Mouse (Mus musculus) intestine, embryonic 14.5 days (tissue): ENCODE data around the gene Nfe2l1. TPM values are rescaled to one million over a fixed set of nuclear protein-coding genes. Genes with fewer than 3 reads are reported as not detected.
A peak's percentile ranks its signal among the peaks of the same experiment; 100 is the strongest.

Source experiments
- ATAC-seq: fragments of 200-750 bp; cut with Nextera tagmentation; replicated peaks from 2 replicates; pipeline ENCODE4 v1.8.0; 2017; ENCODE audit warnings: low read depth, moderate number of reproducible peaks, moderate TSS enrichment, moderate library complexity; ENCODE audit not compliant: low FRiP score, low TSS enrichment
- DNase-seq: peaks from one replicate; pipeline ENCODE4 v3.0.0-alpha.2; 2018; ENCODE audit warnings: low spot score
- H3K27ac ChIP-seq: fragments of 300-500 bp; sonication (generic); 2 replicates; pipeline ENCODE4 v1.5.1; 2014; ENCODE audit warnings: low read depth, mild to moderate bottlenecking, control low read depth
- H3K27me3 ChIP-seq: fragments of 300-500 bp; sonication (generic); replicated peaks from 2 replicates; pipeline ENCODE4 v1.6.1; 2014; ENCODE audit warnings: low read length, control low read depth; ENCODE audit not compliant: control insufficient read depth, insufficient read depth
- H3K36me3 ChIP-seq: fragments of 300-500 bp; sonication (generic); 2 replicates; pipeline ENCODE4 v1.6.1; 2014; ENCODE audit warnings: low read length, control low read depth; ENCODE audit not compliant: control insufficient read depth, insufficient read depth
- H3K4me1 ChIP-seq: fragments of 300-500 bp; sonication (generic); replicated peaks from 2 replicates; pipeline ENCODE4 v1.6.1; 2014; ENCODE audit warnings: low read length, control low read depth, mixed read lengths; ENCODE audit not compliant: control insufficient read depth, insufficient read depth
- H3K4me2 ChIP-seq: fragments of 300-500 bp; sonication (generic); 2 replicates; pipeline ENCODE4 v1.6.1; 2014; ENCODE audit warnings: low read length
- H3K4me3 ChIP-seq: fragments of 300-500 bp; sonication (generic); 2 replicates; pipeline ENCODE4 v1.5.1; 2014; ENCODE audit warnings: low read depth, low read length, control low read depth, mixed read lengths
- H3K9ac ChIP-seq: fragments of 300-500 bp; sonication (generic); 2 replicates; pipeline ENCODE4 v1.6.1; 2014; ENCODE audit warnings: mild to moderate bottlenecking, low read length
- H3K9me3 ChIP-seq: fragments of 300-500 bp; sonication (generic); 2 replicates; pipeline ENCODE4 v1.6.1; 2016; ENCODE audit warnings: low read length, control low read depth; ENCODE audit not compliant: control insufficient read depth
- WGBS: fragments of 180-500 bp; shearing (Covaris S2); extraction: QIAGEN DNeasy Blood & Tissue Kit; methylation state at CpG from one replicate; pipeline ENCODE4 v1.1.7; 2014; 5-methylcytosine and 5-hydroxymethylcytosine counted together
- polyA plus RNA-seq: library from polyadenylated mRNA; unstranded; fragments of >200 nt; fragmentation: Nextera tagmentation; extraction: Ambion mirVana; gene quantifications from 2 replicates; pipeline ENCODE4 v1.2.1, GENCODE M21; 2014

The Nfe2l1 gene
- polyA plus RNA-seq, 1 experiment from 2014 or later, result 36.0 TPM

DNA sequence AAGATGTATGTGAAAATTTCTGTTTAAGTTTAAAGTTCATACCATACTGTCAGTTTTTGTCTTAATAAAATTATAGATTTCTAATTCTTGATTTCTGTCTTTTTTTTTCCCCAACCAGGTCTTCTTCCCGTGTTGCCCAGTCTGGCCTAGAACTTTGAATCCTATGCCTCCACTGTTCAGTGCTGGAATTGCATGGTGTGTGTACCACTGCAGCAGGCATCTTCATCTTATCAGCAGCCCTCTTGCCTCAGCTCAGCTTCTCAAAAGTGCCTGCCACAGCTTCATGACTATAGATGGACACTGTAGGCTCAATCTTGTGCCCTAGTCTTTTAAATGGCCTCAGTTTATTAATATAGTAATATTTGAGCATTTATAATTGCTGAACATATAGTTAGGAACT is 21.7 kb downstream of the Nfe2l1 start:
- H3K27ac ChIP-seq, result no peak overlapping the region
- DNase-seq (no peak), ATAC-seq (no peak)
- H3K36me3 ChIP-seq, result peaks cover 91% of the 10 kb centered on the region
- no peaks in the 10 kb centered on the region for H3K27me3 ChIP-seq
- no peaks in the 10 kb centered on the region for H3K4me1 ChIP-seq
- H3K4me3 ChIP-seq, result no peak overlapping the region
- H3K9me3 ChIP-seq, result no peaks in the 10 kb centered on the region
- H3K9ac ChIP-seq, result no peak overlapping the region
- no peak overlapping the region for H3K4me2 ChIP-seq
- 50% methylated on average over 1 of the region's 1 CpGs for WGBS

DNA sequence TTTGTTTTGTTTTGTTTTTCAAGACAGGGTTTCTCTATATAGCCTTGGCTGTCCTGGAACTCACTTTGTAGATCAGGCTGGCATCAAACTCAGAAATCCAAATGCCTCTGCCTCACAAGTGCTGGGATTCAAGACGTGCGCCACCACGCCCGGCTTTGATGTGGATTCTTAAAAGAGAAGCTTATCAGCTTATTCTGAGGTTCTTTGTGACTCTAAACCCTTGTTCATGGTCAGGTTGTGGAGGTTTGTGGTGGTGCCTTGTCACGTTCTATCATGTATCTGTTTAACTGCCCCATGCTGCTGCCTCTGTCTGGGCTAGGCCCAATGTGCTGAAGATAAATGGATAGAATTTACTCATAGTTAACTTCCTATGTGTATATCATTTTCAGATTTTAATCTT is 24.2 kb downstream of the Nfe2l1 start:
- H3K36me3 ChIP-seq, result peaks cover 98% of the 10 kb centered on the region
- H3K4me2 ChIP-seq, result no peak overlapping the region
- ATAC-seq (no peak), DNase-seq (no peak)
- no peaks in the 10 kb centered on the region for H3K9me3 ChIP-seq
- H3K27ac ChIP-seq, result no peak overlapping the region
- H3K4me3 ChIP-seq, result no peak overlapping the region
- no peaks in the 10 kb centered on the region for H3K4me1 ChIP-seq
- H3K9ac ChIP-seq, result no peak overlapping the region
- no peaks in the 10 kb centered on the region for H3K27me3 ChIP-seq
- 89% methylated on average over 5 of the region's 5 CpGs for WGBS

DNA sequence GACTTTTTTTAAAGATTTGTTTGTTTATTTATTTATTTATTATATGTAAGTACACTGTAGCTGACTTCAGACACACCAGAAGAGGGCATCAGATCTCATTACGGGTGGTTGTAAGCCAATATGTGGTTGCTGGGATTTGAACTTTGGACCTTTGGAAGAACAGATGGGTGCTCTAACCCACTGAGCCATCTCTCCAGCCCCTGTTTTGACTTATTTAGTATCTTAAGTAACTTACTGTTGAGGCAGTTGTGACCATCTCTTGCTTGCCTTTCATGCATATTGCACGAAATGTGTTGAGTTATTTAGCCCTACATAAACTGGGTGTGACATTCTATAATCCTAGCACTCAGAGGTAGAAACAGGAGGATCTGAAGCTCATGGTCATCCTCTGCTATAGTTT is 30.3 kb downstream of the Nfe2l1 start:
- Histone ChIP-seq H3K4me1 (no peaks in the 10 kb centered on the region), H3K36me3 (peaks cover 67% of the 10 kb centered on the region), H3K9me3 (no peaks in the 10 kb centered on the region), H3K27ac (no peak overlapping the region), H3K9ac (no peak overlapping the region), H3K4me3 (no peak overlapping the region), H3K4me2 (no peak overlapping the region), H3K27me3 (no peaks in the 10 kb centered on the region)
- DNase-seq (no peak), ATAC-seq (no peak)
- WGBS, result 87% methylated on average over 2 of the region's 2 CpGs

DNA sequence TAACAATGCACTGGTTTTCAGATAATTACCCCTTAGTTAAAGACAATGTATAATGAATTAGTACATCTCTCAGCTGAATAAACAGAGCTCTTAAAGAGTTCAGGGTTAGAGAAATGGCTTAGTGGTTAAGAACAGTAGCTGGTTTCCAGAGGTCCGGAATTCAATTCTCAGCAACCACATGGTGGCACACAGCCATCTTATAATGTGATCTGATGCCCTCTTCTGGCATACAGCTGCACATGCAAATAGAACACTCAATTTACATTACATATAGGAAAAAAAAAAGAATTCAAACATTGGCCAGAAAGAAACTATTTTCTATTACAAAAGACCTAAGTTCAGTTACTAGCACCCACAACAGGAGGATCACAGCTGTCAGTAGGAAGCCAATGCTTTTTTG is 33.2 kb downstream of the Nfe2l1 start:
- Histone ChIP-seq H3K36me3 (peaks cover 39% of the 10 kb centered on the region), H3K9me3 (no peaks in the 10 kb centered on the region)
- 81% methylated on average over 1 of the region's 1 CpGs for WGBS

DNA sequence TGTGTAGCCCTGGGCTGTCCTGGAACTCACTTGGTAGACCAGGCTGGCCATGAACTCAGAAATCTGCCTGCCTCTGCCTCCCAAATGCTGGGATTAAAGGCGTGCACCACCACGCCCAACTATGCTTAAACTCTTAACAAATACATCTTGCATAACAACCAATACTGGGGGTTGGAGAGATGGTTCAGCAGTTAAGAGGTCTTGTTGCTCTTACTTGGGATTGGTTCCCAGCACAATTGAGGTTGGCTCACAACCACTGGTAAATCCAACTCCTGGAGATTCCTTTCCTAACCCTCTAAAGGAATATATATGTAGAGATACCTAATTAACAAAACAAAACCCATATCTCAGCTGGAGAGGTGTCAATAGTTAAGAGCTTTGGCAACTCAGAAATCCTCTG is 33.7 kb downstream of the Nfe2l1 start:
- WGBS, result 100% methylated on average over 2 of the region's 2 CpGs
- H3K4me1 ChIP-seq, result peaks cover 9% of the 10 kb centered on the region; the same call in 1 of the 2 replicates
- peaks cover 39% of the 10 kb centered on the region for H3K36me3 ChIP-seq
- no peaks in the 10 kb centered on the region for H3K27me3 ChIP-seq
- H3K9me3 ChIP-seq, result no peaks in the 10 kb centered on the region
- no peak overlapping the region for H3K4me3 ChIP-seq
- H3K4me2 ChIP-seq, result no peak overlapping the region
- H3K9ac ChIP-seq, result no peak overlapping the region
- no peak for DNase-seq
- no peak for ATAC-seq
- H3K27ac ChIP-seq, result no peak overlapping the region

More for the DNA sequence above, 33.2 kb downstream of the Nfe2l1 start:
- H3K4me2 ChIP-seq, result no peak overlapping the region
- ATAC-seq (no peak), DNase-seq (no peak)
- no peaks in the 10 kb centered on the region for H3K27me3 ChIP-seq
- no peak overlapping the region for H3K27ac ChIP-seq
- no peak overlapping the region for H3K9ac ChIP-seq
- H3K4me3 ChIP-seq, result no peak overlapping the region
- 0 out of 2 replicates have a peak, but pooled peaks cover 6% of the 10 kb centered on the region for H3K4me1 ChIP-seq

DNA sequence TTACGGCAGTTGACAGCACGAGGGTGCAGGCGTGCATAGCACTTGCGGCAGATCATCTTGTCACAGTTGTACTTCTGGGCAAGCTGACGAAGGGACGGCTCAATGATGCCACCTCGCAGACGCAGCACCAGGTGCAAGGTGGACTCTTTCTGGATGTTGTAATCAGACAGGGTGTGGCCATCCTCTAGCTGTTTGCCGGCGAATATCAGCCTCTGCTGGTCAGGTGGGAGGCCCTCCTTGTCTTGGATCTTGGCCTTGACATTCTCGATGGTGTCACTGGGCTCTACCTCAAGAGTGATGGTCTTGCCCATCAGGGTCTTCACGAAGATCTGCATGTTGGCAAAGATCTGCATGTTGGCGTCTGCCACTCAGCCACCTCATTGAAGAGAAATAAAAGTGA is 34.3 kb downstream of the Nfe2l1 start:
- no peak for ATAC-seq

DNA sequence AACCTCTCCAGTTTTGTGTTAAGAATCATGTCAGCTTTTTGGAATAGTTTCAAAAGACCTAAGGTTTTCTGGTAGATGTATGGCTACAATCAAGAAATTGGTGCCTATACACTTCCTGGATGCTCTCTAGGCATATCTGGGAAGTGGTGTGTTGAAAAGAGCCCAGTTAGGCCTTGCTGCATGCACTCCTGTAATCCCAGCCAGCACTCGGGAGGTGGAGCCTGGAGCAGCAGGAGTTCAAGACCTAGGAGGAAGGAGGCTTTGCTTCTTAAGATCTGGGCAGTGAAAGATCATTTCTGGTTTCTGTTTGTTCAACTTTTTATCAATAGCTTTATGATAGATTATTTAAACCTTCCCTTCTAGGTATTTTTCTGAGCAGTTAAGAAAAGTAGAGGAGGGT is 39.1 kb downstream of the Nfe2l1 start:
- H3K9ac ChIP-seq, result no peak overlapping the region
- peak overlapping the region; percentile 92 for H3K4me2 ChIP-seq
- DNase-seq, result no peak
- peaks cover 21% of the 10 kb centered on the region for H3K4me1 ChIP-seq
- no peak for ATAC-seq
- H3K4me3 ChIP-seq, result peak overlapping the region; percentile 88
- H3K36me3 ChIP-seq, result peaks cover 14% of the 10 kb centered on the region
- H3K27ac ChIP-seq, result no peak overlapping the region
- no peaks in the 10 kb centered on the region for H3K9me3 ChIP-seq
- WGBS, result 10% methylated on average over 1 of the region's 1 CpGs
- no peaks in the 10 kb centered on the region for H3K27me3 ChIP-seq

More for the DNA sequence above, 34.3 kb downstream of the Nfe2l1 start:
- Histone ChIP-seq H3K36me3 (peaks cover 35% of the 10 kb centered on the region), H3K4me3 (no peak overlapping the region), H3K9me3 (no peaks in the 10 kb centered on the region), H3K4me2 (no peak overlapping the region), H3K27ac (no peak overlapping the region), H3K27me3 (no peaks in the 10 kb centered on the region), H3K9ac (no peak overlapping the region), H3K4me1 (peaks cover 15% of the 10 kb centered on the region)
- 92% methylated on average over 13 of the region's 13 CpGs for WGBS
- DNase-seq, result no peak

DNA sequence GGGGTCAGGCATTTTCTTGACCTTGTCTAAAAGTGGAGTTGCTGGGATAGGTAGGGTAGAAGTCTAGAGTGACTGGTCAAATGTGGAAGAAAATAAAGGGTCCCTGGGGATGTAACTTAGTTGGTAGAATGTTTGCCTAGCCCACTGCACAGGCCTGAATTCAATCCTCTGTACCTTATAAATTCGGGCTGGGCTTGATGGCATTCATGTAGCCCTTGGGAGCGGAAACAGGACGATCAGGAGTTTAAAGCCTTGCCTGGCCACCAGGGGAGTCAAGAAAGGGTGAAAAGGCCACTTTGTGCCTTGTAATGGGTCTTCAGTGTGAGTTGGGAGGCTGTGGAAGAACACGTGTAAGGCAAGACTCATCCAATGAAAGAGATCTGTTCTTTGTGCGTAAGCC is 39.8 kb downstream of the Nfe2l1 start:
- no peaks in the 10 kb centered on the region for H3K27me3 ChIP-seq
- ATAC-seq, result no peak
- H3K9ac ChIP-seq, result peak overlapping the region; percentile 89
- no peaks in the 10 kb centered on the region for H3K9me3 ChIP-seq
- peak overlapping the region; percentile 92 for H3K4me2 ChIP-seq
- H3K4me3 ChIP-seq, result peak overlapping the region; percentile 88
- peaks cover 21% of the 10 kb centered on the region for H3K4me1 ChIP-seq
- 0 out of 2 replicates have a peak, but pooled peaks cover 8% of the 10 kb centered on the region for H3K36me3 ChIP-seq
- no peak for DNase-seq
- WGBS, result 5% methylated on average over 5 of the region's 5 CpGs
- no peak overlapping the region for H3K27ac ChIP-seq
